Mouse (Mus musculus): ENCODE results near the gene Ces1d.

Gene Ces1d

DNA sequence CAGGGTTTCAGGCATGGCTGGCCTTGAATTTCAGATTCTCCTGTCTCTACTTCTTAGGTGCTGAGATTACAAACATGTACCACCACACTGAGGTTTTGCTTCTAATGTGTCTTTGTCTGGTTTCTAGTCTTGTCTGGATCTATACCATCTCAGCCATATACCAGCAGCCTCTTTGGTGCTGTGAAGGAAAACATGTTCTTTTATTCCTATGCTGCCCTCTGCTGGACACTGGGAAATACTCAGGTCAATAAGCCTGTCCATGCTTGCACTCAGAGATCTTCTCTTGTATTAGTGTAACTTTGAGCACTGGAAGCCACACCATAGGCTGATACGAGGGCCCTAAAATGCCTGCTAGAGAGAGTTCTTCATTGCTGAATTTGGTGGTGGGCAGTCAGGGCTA is 56.9 kb downstream of the Ces1d start:
- DNase-seq (ENCODE audit: low spot score in 2 of 2): peak; percentile 4 to 61

GRCm38 (mm10) chr8:93132196-93132595 is 65.4 kb downstream of the Ces1d start:
- DNase-seq (ENCODE audit: low spot score in 2 of 2): no peak

- DNase-seq (ENCODE audit: low spot score in 2 of 2): no peak
Measured at GRCm38 (mm10) chr8:93131233-93131980, 66.2 kb downstream of the Ces1d start, which contains the start of gene Ces1c. Ces1c (minus strand) TSS chr8:93131283.

GRCm38 (mm10) chr8:93126476-93126875 is 71.2 kb downstream of the Ces1d start:
- DNase-seq (ENCODE audit: low spot score in 2 of 2): peak in 1 of 2 experiments; percentile 22

DNA sequence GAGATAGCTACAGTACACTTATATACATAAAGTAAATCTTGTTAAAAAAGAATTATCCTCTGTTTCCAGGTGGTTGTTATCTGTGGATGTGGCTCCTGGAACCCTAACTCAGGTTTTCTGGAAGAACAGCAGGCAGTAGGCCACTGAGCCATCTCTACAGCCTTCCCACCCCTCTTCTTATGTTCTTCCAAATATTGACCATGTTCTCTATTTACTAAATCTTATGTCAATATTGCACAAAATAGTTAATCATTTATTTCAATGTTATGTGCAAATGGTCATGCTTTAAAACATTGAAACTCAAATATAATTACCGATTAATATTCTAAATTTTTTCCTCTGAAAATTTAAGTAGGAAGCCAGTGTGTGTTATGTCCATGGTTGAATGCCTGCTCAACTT is 75.6 kb downstream of the Ces1d start:
- DNase-seq (ENCODE audit: low spot score in 2 of 2): no peak

Data from heart, adult 9 months (tissue).